Mouse (Mus musculus) brown adipose tissue, adult 24 weeks (tissue): ENCODE data around the gene Tnni3. TPM values are rescaled to one million over a fixed set of nuclear protein-coding genes. Genes with fewer than 3 reads are reported as not detected.

Experiments
- H3K27ac ChIP-seq: fragments of 200-500 bp; replicated peaks from 2 replicates; pipeline ENCODE4 v1.5.1; 2012; ENCODE audit warnings: low read depth, mild to moderate bottlenecking, low read length
- H3K4me1 ChIP-seq: fragments of 200-500 bp; 2 replicates; pipeline ENCODE4 v1.6.1; 2012; ENCODE audit warnings: low read length, mixed read lengths; ENCODE audit not compliant: control insufficient read depth, insufficient read depth, insufficient read length
- H3K4me3 ChIP-seq: fragments of 200-500 bp; 2 replicates; pipeline ENCODE4 v1.5.1; 2012; ENCODE audit warnings: low read depth, mild to moderate bottlenecking, low read length, moderate library complexity; ENCODE audit not compliant: insufficient read depth
- polyA plus RNA-seq: library from polyadenylated mRNA; stranded (reverse); fragments of >200 nt; gene quantifications from 2 replicates; pipeline ENCODE4 v1.2.4, GENCODE M21; 2012; ENCODE audit not compliant: missing spikeins, insufficient read depth, insufficient read length

Gene Tnni3
- polyA plus RNA-seq, 1 experiment, result not detected

DNA sequence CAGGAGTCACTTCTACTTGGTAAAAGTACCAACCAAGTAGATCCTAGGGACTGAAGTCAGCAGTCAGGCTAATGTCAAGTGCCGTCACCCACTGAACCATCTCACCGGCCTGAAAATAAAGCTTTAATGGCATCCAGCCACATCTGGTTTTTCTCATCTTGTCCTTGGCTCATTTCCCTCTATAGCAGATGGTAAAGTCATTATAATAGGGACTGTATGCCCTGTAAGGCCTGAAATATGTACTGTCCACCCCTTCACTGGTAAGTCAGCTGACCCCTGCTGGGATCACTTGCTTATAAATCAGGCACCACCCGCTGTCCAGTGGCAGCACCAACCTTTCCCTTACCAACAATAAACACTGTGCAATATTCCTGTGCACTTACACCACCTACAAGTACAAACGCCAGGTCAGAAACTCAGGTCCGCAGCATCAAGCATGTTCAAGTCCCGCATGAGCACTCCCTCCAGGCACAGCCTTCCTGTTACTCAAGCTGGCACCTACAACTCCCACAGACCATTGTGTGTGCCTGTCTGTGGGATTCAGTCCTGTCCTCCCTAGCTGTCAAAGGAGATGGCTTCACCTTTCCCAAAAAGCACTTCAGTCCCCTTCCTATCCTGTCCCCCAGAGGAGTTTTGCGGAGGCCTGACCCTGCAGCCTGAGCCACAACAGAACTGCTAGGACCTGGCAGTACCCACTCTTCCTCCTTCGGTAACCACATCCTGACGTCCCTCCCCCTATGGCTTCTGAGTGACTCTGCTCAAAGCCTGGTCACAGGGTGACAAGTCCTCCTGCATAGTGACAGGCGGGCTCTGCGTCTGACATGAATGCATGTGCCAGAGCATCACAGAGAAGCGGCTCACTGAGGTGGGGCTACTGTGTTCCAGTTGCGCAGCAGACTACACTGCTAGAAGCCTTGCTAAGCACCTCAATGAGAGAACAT lies 31.5 kb downstream of the Tnni3 start:
- Histone ChIP-seq H3K4me1 (peaks cover 25% of the 10 kb centered on the region), H3K4me3 (0 out of 2 replicates have a peak overlapping the region, but pooled peaks have one; percentile 2), H3K27ac (peak overlapping the region; percentile 96)

DNA sequence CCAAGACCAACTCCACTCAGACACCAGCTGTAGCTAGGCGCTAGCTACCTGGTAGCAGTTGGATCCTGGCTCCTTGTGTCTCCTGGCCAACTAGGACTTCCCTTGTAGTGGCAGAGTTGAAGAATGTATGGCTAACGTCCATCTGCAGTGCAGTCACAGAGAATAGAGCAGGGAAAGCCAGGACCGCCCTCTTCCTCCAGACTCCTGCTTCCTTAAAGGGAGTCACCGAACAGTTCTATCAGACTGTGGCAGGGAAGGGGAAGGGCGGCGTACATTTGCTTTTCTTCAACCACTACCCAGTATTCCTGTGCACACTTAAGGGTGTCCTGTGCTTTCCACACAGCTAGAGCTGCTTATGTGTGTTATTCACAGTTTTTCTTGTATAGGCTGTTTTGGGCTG lies 32.7 kb downstream of the Tnni3 start:
- Histone ChIP-seq H3K4me1 (peaks cover 21% of the 10 kb centered on the region), H3K27ac (peak overlapping the region; percentile 96), H3K4me3 (0 out of 2 replicates have a peak overlapping the region, but pooled peaks have one; percentile 5)

DNA sequence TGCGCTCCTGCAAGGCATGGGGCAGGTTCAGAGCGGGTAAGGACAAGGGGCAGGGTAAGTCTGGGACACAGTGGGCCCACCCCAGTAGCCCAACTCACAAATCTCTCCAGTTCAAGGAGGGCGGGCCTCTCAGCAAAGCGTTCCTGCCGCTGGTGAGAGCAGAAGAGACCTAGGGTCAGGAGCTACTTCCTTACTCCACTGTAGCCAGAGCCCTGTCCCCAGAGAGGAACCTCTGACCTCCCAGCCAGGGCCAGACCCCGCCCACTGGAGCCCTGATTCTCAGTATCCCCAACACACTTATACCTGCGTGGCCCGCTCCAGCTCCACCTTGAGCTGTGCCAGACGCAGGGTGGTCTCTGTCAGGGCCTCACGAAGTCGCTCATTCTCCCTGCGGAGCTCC lies 41.7 kb downstream of the Tnni3 start:
- no peak overlapping the region for H3K27ac ChIP-seq
- no peaks in the 10 kb centered on the region for H3K4me1 ChIP-seq
- H3K4me3 ChIP-seq, result no peak overlapping the region

GRCm38 (mm10) chr7:4479674-4480073 lies 44.4 kb downstream of the Tnni3 start:
- H3K4me1 ChIP-seq, result no peaks in the 10 kb centered on the region
- no peak overlapping the region for H3K27ac ChIP-seq
- no peak overlapping the region for H3K4me3 ChIP-seq

DNA sequence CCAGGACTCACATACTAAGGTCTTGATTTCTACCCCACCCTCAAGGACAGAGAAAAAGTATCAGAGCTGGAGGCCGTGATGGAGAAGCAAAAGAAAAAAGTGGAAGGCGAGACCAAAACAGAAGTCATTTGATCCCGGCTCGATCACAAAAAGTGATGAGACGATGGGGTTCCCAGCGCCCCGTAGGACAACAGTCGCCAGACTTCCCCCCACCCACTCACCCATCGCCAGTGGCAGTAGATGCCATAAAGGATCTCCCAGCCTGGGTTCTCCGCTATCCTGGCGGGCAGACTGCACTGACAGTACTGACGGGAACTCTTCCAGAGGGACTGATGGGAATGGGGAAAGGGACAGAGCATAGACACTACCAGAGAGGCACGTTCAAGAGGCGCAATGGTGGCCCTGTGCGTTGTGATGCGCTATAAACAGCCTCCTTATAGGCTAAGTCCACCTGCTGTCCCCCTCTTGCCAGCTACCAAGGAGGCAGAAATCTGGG lies 45.2 kb downstream of the Tnni3 start:
- Histone ChIP-seq H3K27ac (no peak overlapping the region), H3K4me3 (peak overlapping the region; percentile 59), H3K4me1 (no peaks in the 10 kb centered on the region)

DNA sequence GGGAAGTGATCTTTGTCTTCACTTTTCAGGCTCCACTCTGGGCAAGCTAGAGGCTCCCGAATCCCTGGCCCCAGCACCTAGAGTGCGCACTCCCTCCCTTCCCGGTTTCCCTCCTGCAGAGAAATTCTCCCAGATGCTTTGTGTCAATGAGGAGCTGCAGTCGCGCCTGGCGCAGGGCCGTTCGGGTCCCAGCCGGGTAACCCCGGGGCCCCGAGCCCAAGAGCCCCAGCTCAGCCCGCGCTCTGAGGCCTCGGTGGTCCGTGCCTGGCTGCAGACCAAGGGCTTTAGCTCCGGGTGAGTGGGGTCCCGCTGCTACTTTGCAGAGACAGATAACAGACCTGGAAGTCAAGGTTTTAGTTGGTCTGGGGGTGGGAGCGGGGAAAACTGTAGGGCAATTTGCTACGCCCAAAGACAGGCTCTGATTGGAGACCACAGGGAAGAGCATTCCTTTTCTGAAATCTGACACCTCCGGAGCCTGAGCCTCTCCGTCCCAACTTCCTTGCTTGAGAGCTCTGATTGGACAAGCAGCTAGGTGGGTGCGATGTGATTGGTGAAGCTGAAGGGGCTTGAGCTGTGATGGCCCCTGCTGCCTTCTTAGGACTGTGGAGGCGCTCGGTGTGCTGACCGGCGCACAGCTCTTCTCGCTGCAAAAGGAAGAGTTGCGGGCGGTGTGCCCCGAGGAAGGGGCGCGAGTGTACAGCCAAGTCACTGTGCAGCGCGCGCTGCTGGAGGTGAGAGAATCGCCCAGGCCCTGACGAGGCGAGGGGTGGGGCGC lies 45.8 kb downstream of the Tnni3 start:
- Histone ChIP-seq H3K4me1 (no peaks in the 10 kb centered on the region), H3K4me3 (peak overlapping the region; percentile 59), H3K27ac (no peak overlapping the region)

- H3K27ac ChIP-seq, result no peak overlapping the region
- H3K4me1 ChIP-seq, result no peaks in the 10 kb centered on the region
- H3K4me3 ChIP-seq, result no peak overlapping the region
These were observed 50.1 kb downstream of the Tnni3 start for GRCm38 (mm10) chr7:4473940-4474339.

- Histone ChIP-seq H3K4me3 (peak overlapping the region; percentile 39), H3K4me1 (no peaks in the 10 kb centered on the region), H3K27ac (no peak overlapping the region)
These were observed 52.9 kb downstream of the Tnni3 start for GRCm38 (mm10) chr7:4471179-4471555.

DNA sequence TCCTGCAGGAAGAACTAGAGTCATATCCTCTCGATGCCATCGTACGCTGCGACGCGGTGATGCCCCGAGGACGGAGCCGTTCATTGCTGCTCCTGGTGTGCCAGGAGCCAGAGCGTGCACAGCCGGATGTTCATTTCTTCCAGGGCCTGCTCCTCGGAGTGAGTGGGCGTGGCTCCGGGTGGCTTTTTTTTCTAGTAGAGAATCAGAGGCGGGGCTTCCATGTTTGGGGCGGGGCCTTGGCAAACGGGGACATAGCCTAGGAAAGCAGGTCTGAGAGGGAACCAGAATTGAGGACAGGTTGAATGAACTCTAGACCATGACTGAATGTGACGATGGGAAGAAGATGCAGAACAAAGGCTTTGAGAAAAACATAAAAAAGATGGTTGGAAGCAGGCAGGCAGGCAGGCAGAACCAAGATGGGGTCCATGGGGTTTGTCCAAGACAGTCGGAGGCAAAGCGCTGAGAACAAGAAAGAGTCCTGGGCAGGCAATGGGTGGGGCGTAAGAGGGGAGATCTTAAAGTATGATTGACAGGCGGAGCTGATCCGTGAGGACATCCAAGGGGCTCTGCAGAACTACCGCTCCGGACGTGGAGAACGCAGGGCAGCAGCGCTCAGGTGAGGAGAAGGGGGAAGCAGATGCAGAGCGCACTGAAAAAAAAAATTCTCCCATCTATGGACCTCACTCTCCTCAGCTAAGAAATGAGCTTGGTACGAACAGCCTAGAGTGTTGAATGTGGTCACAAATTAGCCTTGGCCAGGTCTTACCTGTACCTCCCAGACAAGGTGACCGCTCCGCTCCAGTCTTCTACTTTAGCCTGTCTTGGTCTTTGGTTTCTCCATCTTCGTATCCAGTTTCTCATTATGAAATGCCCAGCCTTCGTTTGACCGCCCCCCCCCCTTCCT lies 53.5 kb downstream of the Tnni3 start:
- Histone ChIP-seq H3K4me3 (peak overlapping the region; percentile 39), H3K4me1 (no peaks in the 10 kb centered on the region), H3K27ac (no peak overlapping the region)

Other genes with a start within 250 kb of the Tnni3 start
- gene Ncr1, start 186.5 kb downstream of the Tnni3 start, polyA plus RNA-seq, result not detected in 2 replicates
- not detected in 2 replicates for gene Gp6, start 126.5 kb downstream of the Tnni3 start, polyA plus RNA-seq
- 15.1 and 29.0 TPM in 2 replicates for gene Rdh13, start 78.6 kb downstream of the Tnni3 start, polyA plus RNA-seq
- 2.2 and 2.3 TPM in 2 replicates for gene Eps8l1, start 63.6 kb downstream of the Tnni3 start, polyA plus RNA-seq
- 32.9 and 42.2 TPM in 2 replicates for gene Ppp1r12c, start 22.5 kb downstream of the Tnni3 start, polyA plus RNA-seq
- 25.6 and 40.1 TPM in 2 replicates for gene Tnnt1, start 7.8 kb downstream of the Tnni3 start, polyA plus RNA-seq
- not detected in 2 replicates for gene Dnaaf3, start 8.2 kb upstream of the Tnni3 start, polyA plus RNA-seq
- gene Syt5, start 23.3 kb upstream of the Tnni3 start, polyA plus RNA-seq, result not detected in 2 replicates
- not detected in 2 replicates for gene Ptprh, start 79.8 kb upstream of the Tnni3 start, polyA plus RNA-seq
- gene Tmem86b, start 107.2 kb upstream of the Tnni3 start, polyA plus RNA-seq, result 1.0 and 2.2 TPM in 2 replicates
- 31.0 and 46.4 TPM in 2 replicates for gene Ppp6r1, start 134.8 kb upstream of the Tnni3 start, polyA plus RNA-seq
- 21.7 and 23.6 TPM in 2 replicates for gene Hspbp1, start 160.8 kb upstream of the Tnni3 start, polyA plus RNA-seq
- gene Brsk1, start 166.4 kb upstream of the Tnni3 start, polyA plus RNA-seq, result 0.63 TPM in 2 replicates
- not detected in 2 replicates for gene Tmem150b, start 201.0 kb upstream of the Tnni3 start, polyA plus RNA-seq
- gene Kmt5c, start 215.9 kb upstream of the Tnni3 start, polyA plus RNA-seq, result 20.0 and 25.7 TPM in 2 replicates
- 7.9 and 17.6 TPM in 2 replicates for gene Cox6b2, start 228.9 kb upstream of the Tnni3 start, polyA plus RNA-seq
- not detected in 2 replicates for gene Fam71e2, start 247.1 kb upstream of the Tnni3 start, polyA plus RNA-seq